Mouse (Mus musculus) ES-Bruce4 (cell line): ENCODE results near the gene Pdilt.

Experiments
- CTCF ChIP-seq: IDR thresholded peaks from one replicate; pipeline ENCODE4 v1.8.1; 2011; ENCODE audit warnings: low read depth, low read length
- EP300 ChIP-seq: IDR thresholded peaks from 2 replicates; pipeline ENCODE4 v1.6.1; 2011; ENCODE audit warnings: low read depth, low read length; ENCODE audit not compliant: insufficient read depth
- POLR2A ChIP-seq: IDR thresholded peaks from one replicate; pipeline ENCODE4 v1.8.1; 2011; ENCODE audit warnings: low read length; ENCODE audit not compliant: insufficient read depth

GRCm38 (mm10) chr7:119545572-119545971, 22.3 kb upstream of the Pdilt start:
- no peak for TF ChIP-seq EP300
- TF ChIP-seq POLR2A, result no peak
- no peak for TF ChIP-seq CTCF
